Comparison of ENCODE assay signal across 8 mouse cellular contexts in genomic region chrX:12129230-12129629, GRCm38 (mm10). TPM values are rescaled to one million over a fixed set of nuclear protein-coding genes. Genes with fewer than 3 reads are reported as not detected.
A peak's percentile ranks its signal among the peaks of the same experiment; 100 is the strongest.
DNase-seq lines count a peak whose midpoint lies in the region; TF ChIP-seq lines count a peak whose summit lies in the region.

No protein-coding gene starts in this region.

- peak; percentile 26 to 44 for DNase-seq in cerebellum, adult 18-20 months
- DNase-seq in cerebellum, adult 11-12 months: no peak
- peak; percentile 42 for DNase-seq in fat pad, adult 2 months (ENCODE audit: extremely low read depth, low read depth, low spot score)
- DNase-seq in heart, postnatal 10 days: peak; percentile 73 to 84
- DNase-seq in kidney, postnatal 10 days: peak; percentile 73
- DNase-seq in thymus, adult 2 months: peak; percentile 53

- peak overlapping the region; percentile 60; the same call in 1 of the 2 replicates for H3K9ac ChIP-seq in ES-Bruce4 (ENCODE audit: low read depth, poor library complexity, severe bottlenecking)

- H3K27ac ChIP-seq in ES-Bruce4 (ENCODE audit: insufficient read depth, low read length): no peak overlapping the region
- H3K27ac ChIP-seq in thymus, adult 2 months (ENCODE audit: control insufficient read depth, insufficient read depth, low read length): no peak overlapping the region

- under 1% methylated on average over 24 of the region's 24 CpGs for WGBS in thymus, adult 2 months

- H3K4me3 ChIP-seq in ES-Bruce4 (ENCODE audit: low read depth, low read length): peak overlapping the region; percentile 28
- H3K4me3 ChIP-seq in megakaryocyte, embryonic 14.5 days (replicated peaks): peak overlapping the region; percentile 92
- H3K4me3 ChIP-seq in thymus, adult 2 months (ENCODE audit: control insufficient read depth, insufficient read depth, low read length): peak overlapping the region; percentile 42

- intact Hi-C loops in heart, postnatal 10 days (cut with DNase I): no loop called here

- no peak for TF ChIP-seq EP300 in ES-Bruce4 (IDR thresholded peaks at IDR 0.05; ENCODE audit: insufficient read depth, low read depth, low read length)

- TF ChIP-seq POLR2A in ES-Bruce4 (IDR thresholded peaks at IDR 0.05; ENCODE audit: insufficient read depth, low read length): no peak
- TF ChIP-seq POLR2A in thymus, adult 2 months (IDR thresholded peaks at IDR 0.05; ENCODE audit: control insufficient read depth, extremely low read depth, insufficient read depth, low read length, poor library complexity): no peak

- peaks cover 22% of the 10 kb centered on the region for H3K27me3 ChIP-seq in ES-Bruce4 (ENCODE audit: control insufficient read depth, insufficient read depth, low read length, poor library complexity, severe bottlenecking)
- H3K27me3 ChIP-seq in megakaryocyte, embryonic 14.5 days (replicated peaks): peaks cover 84% of the 10 kb centered on the region
- H3K27me3 ChIP-seq in thymus, adult 2 months (ENCODE audit: control insufficient read depth, insufficient read depth, low read length): no peaks in the 10 kb centered on the region

- peaks cover 2% of the 10 kb centered on the region for H3K4me1 ChIP-seq in ES-Bruce4 (ENCODE audit: control insufficient read depth, insufficient read depth, low read length)
- H3K4me1 ChIP-seq in megakaryocyte, embryonic 14.5 days: peaks cover 76% of the 10 kb centered on the region
- peaks cover 45% of the 10 kb centered on the region for H3K4me1 ChIP-seq in thymus, adult 2 months (replicated peaks; ENCODE audit: control insufficient read depth, insufficient read depth, low read length)

- H3K36me3 ChIP-seq in ES-Bruce4 (ENCODE audit: control insufficient read depth, insufficient read depth, low read length, poor library complexity, severe bottlenecking): no peaks in the 10 kb centered on the region
- no peaks in the 10 kb centered on the region for H3K36me3 ChIP-seq in megakaryocyte, embryonic 14.5 days (replicated peaks; ENCODE audit: low read length)
- no peaks in the 10 kb centered on the region for H3K36me3 ChIP-seq in thymus, adult 2 months (ENCODE audit: control insufficient read depth, insufficient read depth, low read length)

- H3K9me3 ChIP-seq in ES-Bruce4 (replicated peaks; ENCODE audit: control insufficient read depth, insufficient read depth, low read length, poor library complexity, severe bottlenecking): no peaks in the 10 kb centered on the region
- no peaks in the 10 kb centered on the region for H3K9me3 ChIP-seq in megakaryocyte, embryonic 14.5 days

- TF ChIP-seq CTCF in ES-Bruce4 (IDR thresholded peaks at IDR 0.05; ENCODE audit: low read depth, low read length): no peak
- no peak for TF ChIP-seq CTCF in thymus, adult 2 months (IDR thresholded peaks at IDR 0.05; ENCODE audit: borderline replicate concordance, control insufficient read depth, extremely low read depth, insufficient read depth, low read length, poor library complexity)

RNA-seq across cellular contexts. Expression of gene Bcor, which starts 30.9 kb away (rescaled TPM):
- 14.9 and 15.8 TPM in 2 replicates for polyA plus RNA-seq in ES-Bruce4 (2011; ENCODE audit: insufficient read depth, insufficient read length, low read depth, missing spikeins)
- total RNA-seq in heart, postnatal 10 days (2021): 10 to 100 TPM; 26.4 to 38.5 TPM
- 11.1 and 15.0 TPM in 2 replicates for polyA plus RNA-seq in megakaryocyte, embryonic 14.5 days (2012; ENCODE audit: insufficient read depth, low replicate concordance)
- 30.6 and 37.7 TPM in 2 replicates for polyA plus RNA-seq in thymus, adult 2 months (2012; rRNA removed)

Comparison
In these comparisons a context has a peak if more than half of its experiments do, and no peak if none do; other contexts are left out.
1. H3K4me3 ChIP-seq: peak in every context shown above with its lines; median percentile 92 in megakaryocyte, embryonic 14.5 days; 42 in thymus, adult 2 months; 28 in ES-Bruce4.